Mouse (Mus musculus): ENCODE measurements around the gene H2-DMa.

DNA sequence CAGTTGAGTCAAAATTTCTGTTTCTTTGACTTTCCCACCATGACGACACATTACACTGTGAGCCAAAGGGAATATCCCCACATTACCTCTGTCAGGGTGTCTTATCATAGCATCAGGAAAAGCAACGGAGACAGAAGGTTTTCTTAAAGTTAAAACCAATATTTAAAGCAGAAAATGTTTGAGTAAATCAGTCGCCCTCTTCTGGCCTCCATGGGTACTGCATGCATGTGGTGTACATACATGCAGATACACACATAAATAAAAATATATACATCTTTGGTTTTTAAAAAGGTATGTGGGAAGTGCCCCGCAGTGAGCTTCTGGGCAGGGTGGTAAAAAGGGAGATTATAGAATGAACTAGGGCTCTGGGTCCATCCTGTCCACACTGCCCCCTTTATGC lies 57.8 kb downstream of the H2-DMa start:
- no peak for TF ChIP-seq POLR2A (IDR thresholded peaks at IDR 0.05; ENCODE audit: borderline replicate concordance, insufficient read depth, low read length)
- no peak for TF ChIP-seq CTCF (IDR thresholded peaks at IDR 0.05; ENCODE audit: borderline replicate concordance, insufficient read depth, low read depth, low read length)
